Mouse (Mus musculus) erythroblast, adult 5-6 weeks (primary cell): ENCODE data around the gene Rnf212b. TPM values are rescaled to one million over a fixed set of nuclear protein-coding genes. Genes with fewer than 3 reads are reported as not detected.
"Not testable (repeated sequence)": the region's sequence is repeated elsewhere in the genome, so short reads cannot be mapped to it uniquely, and the experiment has no call there.

ENCODE experiments used
- ATAC-seq: replicated peaks from 2 replicates; pipeline ENCODE4 v1.8.0; 2016; ENCODE audit warnings: moderate number of reproducible peaks, mild to moderate bottlenecking, moderate TSS enrichment, inconsistent platforms; ENCODE audit not compliant: poor library complexity, low FRiP score, severe bottlenecking
- total RNA-seq, 2 experiments: library from RNA; stranded (forward) in 1 of 2; stranded (reverse) in 1 of 2; fragments of 150-400 nt in 1 of 2; fragments of 200-764, 138-1000 nt in 1 of 2; gene quantifications; 2 replicates each; pipeline versions ENCODE4 v1.2.3 to v1.2.4; 2015 to 2017; ENCODE audit warnings: low replicate concordance in 2 of 2

Rnf212b gene
- total RNA-seq (2015; ENCODE audit: low replicate concordance): not detected in 2 replicates
- total RNA-seq (2017; ENCODE audit: low replicate concordance): 1.0 TPM in 1 of 2 replicates, not detected in the other

DNA sequence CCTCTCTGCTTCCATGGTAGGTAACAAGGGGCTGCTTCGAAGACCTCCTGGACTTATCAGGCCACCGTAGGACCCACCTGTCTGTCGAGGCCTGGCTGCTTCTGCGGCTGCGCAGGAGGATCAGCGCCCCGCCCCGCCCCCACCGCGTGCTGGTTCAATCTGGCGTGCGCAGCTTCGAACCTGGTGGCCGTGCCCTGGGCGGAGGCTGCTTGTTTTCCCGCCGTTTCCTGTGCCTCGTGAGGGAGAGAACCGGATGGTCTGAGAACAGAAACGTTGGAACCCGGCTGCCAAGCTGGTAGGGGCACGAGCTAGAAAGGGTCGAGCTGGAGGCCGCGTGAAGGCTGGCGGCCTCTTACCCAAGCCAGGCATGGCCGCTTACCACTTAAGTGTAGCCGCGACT is at the start of gene Rnf212b:
TSS of gene Rnf212b (plus strand) at position 151 of the 400 bp plus-strand sequence.
- ATAC-seq: no peak

DNA sequence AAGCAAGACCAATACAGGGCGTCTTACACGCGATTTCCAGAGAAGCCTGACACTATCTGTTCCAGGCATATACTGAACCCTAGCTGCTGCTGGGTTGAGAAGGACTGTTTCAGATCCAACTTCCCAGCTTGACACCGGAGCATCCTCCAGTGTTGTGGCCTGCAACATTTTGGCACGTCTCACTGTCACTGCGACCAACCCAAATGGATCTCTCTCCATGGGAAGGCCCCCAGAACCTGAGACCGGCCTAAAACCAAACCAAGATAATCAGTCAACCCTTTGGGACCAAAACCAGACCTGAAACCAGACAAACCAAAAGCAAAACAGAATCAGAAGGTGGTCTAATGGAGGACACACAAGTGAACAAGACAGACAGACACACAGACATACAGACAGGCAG is 47.0 kb upstream of the Rnf212b start:
- ATAC-seq: not testable (repeated sequence)

DNA sequence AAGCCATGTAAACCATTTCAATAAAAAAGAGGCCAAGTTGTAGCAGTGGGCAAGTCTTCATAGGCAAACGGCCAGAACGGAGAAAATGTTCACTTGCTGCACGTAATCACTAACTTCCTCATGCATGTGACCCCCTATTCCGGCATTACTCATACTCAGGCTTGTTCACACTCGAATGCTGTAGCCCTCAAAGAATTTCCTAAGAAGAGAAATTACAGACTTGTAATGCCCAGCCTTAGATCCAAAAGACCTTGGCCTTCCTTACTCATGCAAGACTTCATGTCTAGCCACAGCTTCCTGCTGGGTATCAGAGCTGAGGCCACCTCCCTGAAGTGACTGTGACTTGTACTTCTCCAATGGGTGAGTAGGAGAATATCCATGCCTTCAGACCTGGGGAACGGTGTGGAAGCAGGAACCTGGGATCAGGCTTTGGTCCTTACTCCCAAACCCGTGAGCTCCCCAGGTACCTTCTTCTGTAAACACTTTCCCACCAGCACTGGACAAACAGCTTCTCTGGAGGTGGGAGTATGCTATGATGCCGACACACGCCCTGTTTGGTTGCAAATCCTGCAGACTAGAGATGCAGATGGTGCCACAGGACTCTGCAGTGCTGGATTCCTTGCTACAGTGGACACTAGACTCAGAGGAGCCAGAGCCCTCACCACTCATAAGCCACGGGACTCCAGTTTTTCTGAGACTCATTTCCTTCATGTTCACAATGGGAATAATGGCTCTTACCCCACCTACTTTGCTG is 45.5 kb upstream of the Rnf212b start:
- no peak for ATAC-seq

DNA sequence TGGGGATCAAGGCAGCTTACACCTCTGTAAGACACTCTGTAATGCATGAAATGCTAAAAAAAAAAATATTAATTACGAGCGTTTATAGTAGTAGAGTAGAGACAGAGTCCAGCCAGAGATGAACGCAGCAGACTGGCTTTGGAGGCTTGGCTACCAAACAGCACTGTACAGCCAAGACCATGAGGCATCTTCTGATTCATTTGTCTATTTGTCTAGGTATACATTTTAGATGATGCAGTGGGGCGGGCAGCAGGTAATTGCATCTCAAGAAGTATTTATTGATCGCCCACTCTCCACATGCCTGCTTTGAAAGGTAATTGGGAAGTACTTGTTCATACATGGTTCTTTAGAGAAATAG is 44.9 kb upstream of the Rnf212b start:
- ATAC-seq: no peak

DNA sequence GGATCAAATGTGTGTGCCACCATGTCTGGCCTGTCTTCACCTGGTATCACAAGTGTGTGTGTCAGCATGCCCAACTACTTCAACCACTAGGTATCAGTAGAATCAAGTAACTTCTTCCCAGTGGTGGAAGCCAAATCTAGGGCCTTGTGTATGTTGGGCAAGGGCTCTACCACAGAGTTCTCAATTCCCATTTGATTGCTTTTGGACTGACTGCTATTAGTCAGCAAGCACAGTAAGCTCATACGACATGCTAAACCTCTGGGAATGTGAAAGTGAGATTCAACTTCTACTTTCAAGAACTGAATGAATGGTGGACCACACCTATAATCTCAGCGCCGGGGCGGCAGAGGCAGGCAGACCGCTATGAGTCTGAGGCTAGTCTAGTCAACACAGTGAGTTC is 43.6 kb upstream of the Rnf212b start:
- 0 out of 2 replicates have a peak, but pooled peaks have one; percentile 24 for ATAC-seq

DNA sequence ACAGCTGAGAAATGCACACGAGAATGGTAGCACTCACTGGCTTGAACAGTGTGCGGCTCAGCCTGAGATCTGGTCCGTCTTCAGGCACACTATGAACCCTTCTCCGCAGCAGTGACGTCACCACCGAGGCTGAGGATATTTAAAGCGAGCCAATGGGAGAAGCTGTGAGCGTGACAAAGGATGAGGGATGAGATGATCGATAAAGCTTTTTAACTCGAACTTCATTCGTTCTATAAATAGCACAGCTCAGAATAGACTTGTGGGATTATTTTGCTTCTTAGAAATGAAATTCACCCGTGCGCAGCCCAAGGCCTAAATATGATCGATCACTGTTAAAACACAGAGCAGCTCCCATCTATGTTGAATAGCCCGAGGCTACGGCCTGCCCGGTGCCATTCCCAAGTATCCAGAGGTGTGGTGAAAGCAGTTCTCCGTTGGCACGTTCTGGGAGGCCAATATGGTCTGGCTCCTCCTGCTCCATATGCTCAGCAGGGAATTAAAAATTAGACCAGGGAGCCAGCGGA is 41.5 kb upstream of the Rnf212b start:
- ATAC-seq: no peak

DNA sequence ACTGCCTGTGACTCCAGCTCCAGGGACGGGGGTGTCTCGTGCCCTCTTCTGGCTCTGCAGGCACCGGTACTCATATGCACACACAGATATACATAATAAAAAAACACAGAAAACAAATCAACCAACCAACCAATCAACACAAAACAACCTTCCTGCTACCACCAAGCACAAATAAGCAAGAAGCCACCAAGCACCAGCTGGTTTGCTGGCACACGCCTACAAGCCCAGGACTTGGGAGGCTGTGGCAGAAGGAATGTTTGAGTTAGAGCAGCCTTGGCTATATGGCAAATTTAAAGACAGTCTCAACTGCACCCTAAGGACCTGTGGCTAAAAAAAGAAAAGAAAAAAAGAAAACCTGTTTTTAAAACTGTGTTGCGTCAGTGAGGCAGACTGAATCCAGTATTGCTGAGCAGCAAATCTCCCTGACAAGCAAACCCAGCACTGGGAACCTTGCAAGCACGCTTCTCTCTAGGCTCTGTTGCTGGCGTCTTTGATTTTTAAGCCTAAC is 38.4 kb upstream of the Rnf212b start:
- no peak for ATAC-seq

DNA sequence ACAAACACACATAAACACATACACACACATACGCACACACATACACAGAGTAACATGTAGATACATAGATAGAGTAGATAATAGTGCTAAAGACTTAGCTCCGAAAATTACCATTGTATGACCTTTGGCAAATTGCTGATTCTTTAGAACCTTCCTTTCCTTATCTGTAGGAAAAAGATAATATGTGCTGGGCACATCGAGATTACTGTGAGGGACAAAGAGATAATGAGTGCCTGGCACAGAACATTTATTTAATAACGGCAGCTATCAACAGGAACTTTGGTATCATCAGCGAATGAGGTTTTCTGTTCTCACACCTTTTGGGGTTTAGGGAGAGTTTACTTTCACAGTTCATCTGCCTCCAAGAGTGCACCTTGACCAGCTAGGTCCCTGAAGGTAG is 37.2 kb upstream of the Rnf212b start:
- ATAC-seq: no peak

DNA sequence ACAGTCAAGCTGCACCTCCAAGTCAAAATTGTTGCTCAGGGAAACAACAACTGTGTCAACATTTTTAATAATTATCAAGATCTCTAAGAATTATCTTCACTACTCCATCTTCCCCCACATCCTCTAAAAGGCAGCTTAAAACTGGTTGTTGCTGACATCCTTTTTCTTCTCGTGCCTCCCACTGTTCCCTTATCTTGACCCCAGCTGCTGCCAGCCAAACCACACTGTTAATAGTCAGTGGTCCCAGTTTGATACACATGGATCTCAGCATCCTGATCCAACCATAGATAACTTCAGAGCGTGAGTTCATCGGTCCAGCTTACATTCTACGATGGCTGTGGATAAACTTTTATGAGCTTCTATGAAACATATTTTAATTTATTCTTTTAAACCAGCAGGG is 36.0 kb upstream of the Rnf212b start:
- no peak for ATAC-seq

DNA sequence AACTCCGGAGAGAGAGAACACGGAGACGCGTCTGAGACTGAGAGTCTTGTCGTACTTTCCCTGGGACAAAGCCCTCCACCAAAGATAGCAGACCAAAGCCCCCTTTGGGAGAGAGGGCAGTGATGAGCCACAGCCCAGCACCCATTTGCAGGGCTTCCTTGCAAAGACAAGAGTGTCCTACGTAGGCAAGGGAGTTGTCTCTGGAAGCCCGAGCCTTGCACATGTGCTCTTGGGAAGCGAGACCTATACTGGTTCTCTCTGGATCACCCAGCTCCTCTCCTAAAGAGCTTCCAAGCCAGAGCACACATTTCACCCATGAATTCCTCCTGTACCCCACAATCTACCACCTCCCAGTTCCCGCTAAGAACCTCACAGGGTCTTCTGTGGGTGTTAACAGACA is 33.9 kb upstream of the Rnf212b start:
- ATAC-seq: no peak

DNA sequence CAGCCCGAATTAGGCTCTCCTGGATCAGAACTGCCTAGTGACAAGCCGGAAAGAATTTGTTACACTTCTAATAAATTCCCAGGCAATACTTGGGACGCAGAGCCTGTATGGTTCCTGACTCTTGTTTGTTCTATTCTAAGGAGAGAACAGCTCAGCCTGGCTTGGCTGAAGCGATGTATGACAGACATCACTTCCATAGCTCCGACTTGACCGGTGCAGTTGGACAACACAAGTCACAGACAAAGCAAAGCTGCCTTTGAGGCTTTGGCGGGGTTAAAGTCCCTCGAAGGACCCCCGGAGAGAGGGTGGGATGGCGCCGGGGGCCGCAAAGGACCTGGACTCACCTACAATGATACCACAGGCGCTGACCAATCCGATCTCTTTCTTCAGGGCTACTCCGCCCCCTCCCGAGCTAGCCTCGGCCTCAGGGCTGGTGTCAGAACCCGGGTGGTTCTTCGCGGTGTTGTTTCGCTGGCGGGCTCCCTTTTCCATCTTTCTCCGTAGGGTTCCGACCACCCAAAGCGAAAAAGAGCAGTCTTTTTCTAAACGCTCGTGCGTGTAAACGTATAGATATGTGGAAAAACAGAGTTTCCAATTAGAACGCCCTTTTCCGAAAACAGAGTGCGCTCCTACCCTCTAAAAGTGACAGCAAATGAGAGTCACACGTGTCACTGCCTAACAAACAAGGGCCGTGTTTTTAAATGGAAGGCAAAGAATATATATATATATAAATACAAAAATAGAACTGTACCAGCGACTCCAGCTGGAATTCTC is 32.9 kb upstream of the Rnf212b start:
- no peak for ATAC-seq

DNA sequence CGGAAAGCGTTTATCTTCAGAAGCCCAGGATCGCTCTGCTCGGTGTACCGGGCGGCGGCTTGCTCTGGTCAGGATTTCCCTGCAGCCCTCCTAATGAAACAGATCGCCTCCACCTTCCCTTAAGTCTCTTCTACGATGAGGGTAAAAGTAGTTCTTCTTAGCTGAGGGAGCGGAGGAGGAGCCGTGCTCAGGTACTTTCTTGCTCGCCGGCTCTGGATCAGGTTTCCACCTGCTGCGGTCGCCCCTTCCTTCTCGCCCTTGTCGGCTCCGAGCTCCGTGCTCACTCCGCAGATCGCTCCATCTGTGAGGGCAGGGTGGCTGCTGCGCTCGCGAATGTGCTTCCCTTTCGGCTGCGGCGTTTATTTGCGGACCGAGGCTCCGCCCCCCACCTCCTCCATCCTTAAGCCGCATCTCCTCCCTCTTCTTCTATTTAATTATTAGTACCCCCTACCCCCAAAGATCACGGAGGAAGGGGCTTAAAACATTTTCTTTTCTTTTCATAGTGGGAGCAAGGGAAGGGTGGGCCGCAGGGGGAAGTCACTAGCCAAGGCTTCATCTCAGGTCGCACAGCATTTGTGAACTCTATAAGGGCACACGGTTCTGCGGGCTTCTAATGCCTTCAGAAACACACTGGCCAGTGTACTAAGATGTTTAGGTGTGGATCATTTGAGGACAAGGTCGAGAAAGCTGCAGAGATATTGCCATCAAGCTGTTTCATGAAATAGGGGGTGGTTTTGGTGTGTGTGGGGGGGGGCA is 32.2 kb upstream of the Rnf212b start, which contains the start of gene Slc7a8:
TSS of gene Slc7a8 (minus strand) at position 337 of the 756 bp plus-strand sequence.
- ATAC-seq: no peak

DNA sequence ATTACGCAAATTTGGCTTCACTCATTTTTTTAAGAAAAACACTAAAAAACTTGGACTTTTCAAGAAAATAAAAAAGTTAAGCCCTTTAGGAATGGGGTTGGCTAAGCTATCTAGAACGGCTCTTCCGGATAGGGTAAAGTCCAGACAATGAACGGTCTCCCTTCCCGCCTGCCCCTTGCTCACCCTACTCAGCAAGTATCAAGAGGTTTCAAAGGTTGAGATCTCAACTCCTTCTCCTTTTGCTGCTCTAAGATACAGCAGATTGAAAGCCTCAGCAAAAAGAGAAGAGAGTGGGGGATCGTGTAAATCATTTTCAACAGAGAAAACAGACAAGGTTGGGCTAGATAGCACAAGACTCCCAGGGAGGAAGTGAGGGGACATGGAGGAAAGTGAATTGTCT is 31.0 kb upstream of the Rnf212b start:
- no peak for ATAC-seq

DNA sequence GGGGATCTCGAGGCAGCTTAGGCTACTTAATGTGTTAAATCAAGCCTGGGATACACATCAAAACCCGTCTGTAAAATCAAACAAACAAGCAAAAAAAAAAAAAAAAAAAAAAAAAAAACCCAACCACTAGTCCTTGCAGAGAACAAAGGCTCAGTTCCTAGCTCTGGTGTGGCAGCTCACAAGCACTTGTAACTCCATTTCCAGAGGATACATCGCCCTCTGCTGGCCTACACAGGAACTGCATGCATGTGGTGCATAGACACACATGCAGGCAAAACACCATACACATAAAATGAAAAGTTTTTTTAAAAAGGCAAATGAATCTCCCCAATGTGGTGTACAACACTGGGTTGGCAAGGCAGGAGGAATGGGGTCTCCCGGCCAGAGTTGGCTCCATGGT is 28.0 kb upstream of the Rnf212b start:
- ATAC-seq: peak; percentile 79

DNA sequence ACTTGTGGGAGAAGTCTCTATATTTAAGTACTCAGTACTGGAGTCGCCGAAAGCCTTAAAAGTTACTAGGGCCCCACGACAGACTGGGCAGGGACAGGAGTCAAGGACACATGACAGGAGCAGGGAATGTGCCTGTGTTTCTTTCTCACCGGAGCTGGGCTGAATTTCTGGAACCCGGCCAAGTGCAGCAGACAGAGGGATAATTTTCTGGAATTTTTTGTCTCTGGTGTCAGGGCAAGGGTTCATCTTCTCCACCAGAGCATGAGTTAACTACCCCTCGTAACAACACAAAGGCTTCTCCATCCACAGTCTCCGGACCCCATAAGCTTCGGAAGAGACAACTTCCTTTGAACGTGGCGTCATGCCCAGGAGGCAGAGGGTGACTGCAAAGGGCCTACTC is 27.5 kb upstream of the Rnf212b start:
- ATAC-seq: 0 out of 2 replicates have a peak, but pooled peaks have one; percentile 40

DNA sequence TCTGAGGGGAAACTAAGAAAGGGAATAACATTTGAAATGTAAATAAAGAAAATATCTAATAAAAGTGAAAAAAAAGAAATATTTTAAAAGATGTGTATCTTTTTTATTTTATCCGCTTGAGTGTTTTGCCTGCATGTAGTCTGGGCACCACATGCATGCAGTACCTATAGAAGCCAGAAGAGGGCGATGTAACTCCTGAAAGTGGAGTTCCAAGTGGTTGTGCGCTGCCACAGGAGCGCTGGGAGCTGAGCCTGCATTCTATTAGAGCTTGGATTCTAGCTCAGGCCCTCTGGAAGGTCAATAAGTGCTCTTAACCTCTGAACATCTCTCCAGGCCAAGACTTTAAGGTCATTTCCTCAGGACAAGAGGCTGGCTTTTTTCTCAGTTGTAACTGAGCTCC is 26.7 kb upstream of the Rnf212b start:
- 0 out of 2 replicates have a peak, but pooled peaks have one; percentile 37 for ATAC-seq

DNA sequence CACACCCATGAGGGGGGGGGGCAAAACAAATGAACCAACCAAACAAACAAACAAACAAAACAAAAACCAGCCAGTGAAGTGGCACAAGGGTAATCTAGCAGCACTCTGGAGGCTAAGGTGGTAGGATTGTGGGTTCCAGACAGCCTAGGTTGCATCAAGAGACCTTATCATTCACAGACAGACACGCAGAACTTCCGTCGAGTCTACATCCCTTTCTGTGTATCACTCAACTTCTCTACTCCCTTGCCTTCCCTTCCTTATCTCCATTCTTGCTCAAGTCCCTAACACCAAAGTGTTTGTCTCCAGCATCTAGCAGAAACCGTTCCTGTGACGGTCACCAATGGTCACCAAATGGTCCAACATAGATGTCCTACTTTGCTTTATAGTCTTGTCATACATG is 25.7 kb upstream of the Rnf212b start:
- 0 out of 2 replicates have a peak, but pooled peaks have one; percentile 17 for ATAC-seq

DNA sequence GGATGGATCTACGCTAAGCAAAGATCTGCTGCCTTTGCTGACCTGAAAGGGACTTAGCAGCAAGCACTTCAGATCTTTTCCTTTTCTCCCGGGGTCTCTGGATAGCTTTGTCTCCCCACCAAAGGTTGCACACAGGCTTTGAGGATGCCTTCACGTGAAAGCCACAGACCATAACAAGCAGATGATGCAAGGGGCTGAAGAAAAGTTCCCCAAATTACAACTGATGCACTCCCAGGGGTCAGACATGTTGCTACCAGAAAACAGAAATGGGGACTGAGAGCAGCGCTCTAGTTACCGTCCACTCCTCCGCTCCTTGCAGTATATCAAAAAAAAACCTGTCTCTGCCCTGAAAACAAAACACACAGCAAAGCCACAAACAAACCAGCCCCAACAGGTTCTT is 21.8 kb upstream of the Rnf212b start:
- ATAC-seq: no peak

DNA sequence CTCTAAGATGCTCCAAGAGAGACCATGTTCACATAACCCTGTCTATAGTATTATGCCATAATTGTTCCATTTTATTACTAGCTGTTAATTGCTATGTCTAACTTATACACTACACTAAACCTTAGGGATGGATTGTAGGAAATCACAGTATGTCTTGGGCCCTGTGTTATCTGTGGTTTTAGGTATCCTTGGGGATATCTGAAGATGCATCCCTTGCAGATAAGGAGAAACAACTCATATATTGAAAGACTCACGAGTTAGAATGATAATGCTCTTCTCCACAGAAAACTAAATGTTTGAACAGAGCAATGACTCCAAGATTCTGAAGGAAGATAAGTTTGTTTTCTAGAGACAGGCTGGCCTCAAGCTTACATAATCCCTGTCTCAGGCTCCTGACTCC is 20.6 kb upstream of the Rnf212b start:
- no peak for ATAC-seq
